Mouse (Mus musculus) myocyte (in vitro differentiated cells): ENCODE measurements at regions not wholly inside any gene's neighbourhood (a gene's known extent, or its start where the extent isn't known, plus 50 kb on each side); places are given as distances from the start of the nearest gene placed in this dataset.

Source experiments
- POLR2A ChIP-seq: IDR thresholded peaks from one replicate; pipeline ENCODE4 v1.6.1; 2011; ENCODE audit warnings: low read depth, mild to moderate bottlenecking, control low read depth, moderate library complexity; ENCODE audit not compliant: insufficient read length
- TCF12 ChIP-seq: IDR thresholded peaks from one replicate; pipeline ENCODE4 v1.6.1; 2011; ENCODE audit warnings: mild to moderate bottlenecking, control low read depth; ENCODE audit not compliant: poor library complexity, insufficient read depth, severe bottlenecking

GRCm38 (mm10) chrX:137193241-137193640 is 71.4 kb upstream of the Esx1 start:
- TF ChIP-seq POLR2A, result no peak
- TF ChIP-seq TCF12, result no peak
